Mouse (Mus musculus) right cerebral cortex, adult 2 months (tissue): Measurements from ENCODE around the gene Myl9.

Experiments
- DNase-seq, 2 experiments: peaks; one replicate each; pipeline ENCODE4 v3.0.0; 2021 to 2022; ENCODE audit warnings: low spot score in 2 of 2

Myl9 gene

GRCm38 (mm10) chr2:156764022-156764421 lies 11.2 kb upstream of the Myl9 start:
- no peak for DNase-seq

DNA sequence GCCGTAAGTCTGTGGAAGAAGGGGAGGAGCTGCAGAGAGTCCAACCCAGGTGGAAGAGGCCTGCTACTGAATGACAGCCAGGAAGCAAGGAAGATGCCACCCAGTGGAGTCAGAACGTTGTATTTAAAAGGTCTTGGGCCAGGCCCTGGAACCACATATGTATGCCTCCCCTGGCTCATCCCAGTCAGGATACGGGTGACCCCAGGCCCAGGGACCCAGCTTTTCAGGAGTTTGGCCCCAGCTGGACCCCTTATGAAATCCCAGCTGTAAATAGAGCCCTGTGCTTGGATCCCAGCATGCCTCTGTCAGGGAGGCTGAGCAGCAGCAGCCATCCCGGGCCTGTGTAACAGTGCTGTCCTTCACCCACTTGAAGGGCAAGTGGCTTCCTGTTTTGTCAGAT lies 10.5 kb upstream of the Myl9 start:
- DNase-seq = no peak

GRCm38 (mm10) chr2:156765593-156765992 lies 9.6 kb upstream of the Myl9 start:
- DNase-seq = no peak

GRCm38 (mm10) chr2:156766227-156767019 lies 8.8 kb upstream of the Myl9 start:
- no peak for DNase-seq

GRCm38 (mm10) chr2:156767108-156767507 lies 8.1 kb upstream of the Myl9 start:
- DNase-seq = no peak

- no peak for DNase-seq
These were observed 5.9 kb upstream of the Myl9 start for GRCm38 (mm10) chr2:156769274-156769673.

DNA sequence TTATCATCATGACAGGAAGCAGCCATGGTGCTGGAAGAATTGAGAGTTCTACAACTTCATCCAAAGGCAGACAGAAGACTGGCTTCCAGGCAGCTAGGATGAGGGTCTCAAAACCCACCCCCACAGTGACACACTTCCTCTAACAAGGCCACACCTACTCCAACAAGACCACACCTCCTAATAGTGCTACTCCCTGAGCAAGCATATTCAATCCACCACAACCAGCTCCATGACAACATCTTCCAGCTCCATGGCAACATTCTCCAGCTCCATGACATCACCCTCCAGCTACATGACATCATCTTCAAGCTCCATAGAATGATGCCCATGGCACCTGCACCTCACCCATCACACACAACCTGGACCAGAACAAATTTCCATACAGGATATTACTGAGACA lies 1.8 kb upstream of the Myl9 start:
- no peak for DNase-seq

- DNase-seq = no peak
These were observed 1.0 kb upstream of the Myl9 start for GRCm38 (mm10) chr2:156774035-156774737.

GRCm38 (mm10) chr2:156775455-156776435 lies 525 bp downstream of the Myl9 start:
- DNase-seq = no peak

GRCm38 (mm10) chr2:156776907-156777306 lies 1.7 kb downstream of the Myl9 start:
- no peak for DNase-seq

DNA sequence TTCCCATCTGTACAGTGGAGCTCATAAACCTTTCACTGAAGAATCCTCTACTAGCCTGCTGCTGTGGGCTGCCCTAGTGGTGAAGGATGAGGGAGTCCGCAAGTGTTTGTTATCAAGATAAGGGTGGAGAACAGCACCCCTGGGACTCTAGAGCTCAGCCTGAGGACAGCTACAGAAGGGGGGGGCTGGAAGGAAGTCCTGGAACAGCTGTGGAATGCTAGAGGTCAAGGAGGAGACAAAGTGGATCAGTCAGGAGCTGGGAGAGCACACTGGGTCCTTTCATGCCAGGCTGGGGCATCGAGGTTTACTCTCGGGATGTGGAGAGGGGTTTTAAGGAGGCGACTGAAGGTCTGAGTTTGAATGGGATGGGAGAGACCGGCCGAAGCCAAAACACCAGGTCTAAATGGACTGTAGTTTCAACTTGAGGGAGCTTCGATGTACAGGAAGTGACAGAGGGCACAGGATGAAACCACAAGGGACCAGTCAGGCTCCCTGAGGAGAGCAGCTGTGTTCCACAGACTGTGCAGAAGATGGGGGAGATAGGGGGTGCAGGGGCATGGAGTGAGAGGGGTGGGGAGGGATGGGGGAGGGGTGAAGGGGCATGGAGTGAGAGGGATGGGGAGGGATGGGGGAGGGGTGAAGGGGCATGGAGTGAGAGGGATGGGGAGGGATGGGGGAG lies 2.2 kb downstream of the Myl9 start:
- no peak for DNase-seq

DNA sequence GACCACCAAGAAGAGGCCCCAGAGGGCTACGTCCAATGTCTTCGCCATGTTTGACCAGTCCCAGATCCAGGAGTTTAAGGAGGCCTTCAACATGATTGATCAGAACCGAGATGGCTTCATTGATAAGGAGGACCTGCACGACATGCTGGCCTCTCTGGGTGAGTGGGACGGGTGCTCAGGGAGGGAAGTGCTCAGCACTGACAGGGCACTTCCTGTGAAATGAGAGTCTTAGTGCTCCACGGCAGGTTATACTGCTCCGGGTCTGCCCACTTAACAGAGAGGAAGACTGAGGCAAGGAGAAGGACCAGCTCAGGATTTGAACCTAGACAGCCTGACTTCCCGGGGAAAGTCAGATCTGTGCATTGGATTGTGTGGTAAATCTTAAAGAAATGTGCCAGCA lies 3.4 kb downstream of the Myl9 start:
- no peak for DNase-seq

- no peak for DNase-seq
These were observed 3.8 kb downstream of the Myl9 start for GRCm38 (mm10) chr2:156779036-156779435.

DNA sequence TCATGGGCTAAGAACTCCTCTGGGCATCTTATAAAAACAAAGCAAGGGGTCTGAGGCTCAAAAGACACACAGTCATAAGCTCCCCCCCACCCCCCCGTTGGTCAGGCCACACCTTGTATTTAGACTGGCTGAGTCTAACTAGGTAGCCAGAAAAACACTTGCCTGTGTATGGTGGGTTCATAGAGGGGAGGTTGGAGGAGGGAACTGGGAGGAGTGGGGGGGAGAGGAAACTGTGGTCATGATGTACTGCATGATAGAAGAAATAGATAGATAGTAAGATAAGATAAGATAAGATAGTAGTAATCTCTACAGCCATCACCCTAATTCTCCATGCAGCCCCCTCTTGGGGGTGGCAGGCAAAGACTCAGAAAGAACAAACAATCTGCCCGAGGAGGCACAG lies 4.3 kb downstream of the Myl9 start:
- no peak for DNase-seq

- no peak for DNase-seq
These were observed 4.9 kb downstream of the Myl9 start for GRCm38 (mm10) chr2:156780129-156780528.

DNA sequence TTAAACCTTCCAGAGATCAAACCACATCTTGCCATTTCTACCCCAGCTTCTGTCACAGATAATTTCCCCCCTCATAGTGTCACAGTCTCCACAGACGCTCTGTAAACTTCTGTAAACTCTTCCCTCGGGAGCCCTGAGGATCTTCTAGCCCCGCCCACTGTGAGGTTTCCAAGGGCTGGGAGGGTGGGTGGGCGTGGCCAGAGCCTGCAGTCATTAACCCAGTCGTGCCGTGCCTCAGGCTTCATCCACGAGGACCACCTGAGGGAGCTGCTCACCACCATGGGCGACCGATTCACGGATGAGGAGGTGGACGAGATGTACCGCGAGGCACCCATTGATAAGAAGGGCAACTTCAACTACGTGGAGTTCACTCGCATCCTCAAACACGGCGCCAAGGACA lies 5.5 kb downstream of the Myl9 start:
- DNase-seq = no peak

- no peak for DNase-seq
These were observed 6.1 kb downstream of the Myl9 start for GRCm38 (mm10) chr2:156781281-156781680.

DNA sequence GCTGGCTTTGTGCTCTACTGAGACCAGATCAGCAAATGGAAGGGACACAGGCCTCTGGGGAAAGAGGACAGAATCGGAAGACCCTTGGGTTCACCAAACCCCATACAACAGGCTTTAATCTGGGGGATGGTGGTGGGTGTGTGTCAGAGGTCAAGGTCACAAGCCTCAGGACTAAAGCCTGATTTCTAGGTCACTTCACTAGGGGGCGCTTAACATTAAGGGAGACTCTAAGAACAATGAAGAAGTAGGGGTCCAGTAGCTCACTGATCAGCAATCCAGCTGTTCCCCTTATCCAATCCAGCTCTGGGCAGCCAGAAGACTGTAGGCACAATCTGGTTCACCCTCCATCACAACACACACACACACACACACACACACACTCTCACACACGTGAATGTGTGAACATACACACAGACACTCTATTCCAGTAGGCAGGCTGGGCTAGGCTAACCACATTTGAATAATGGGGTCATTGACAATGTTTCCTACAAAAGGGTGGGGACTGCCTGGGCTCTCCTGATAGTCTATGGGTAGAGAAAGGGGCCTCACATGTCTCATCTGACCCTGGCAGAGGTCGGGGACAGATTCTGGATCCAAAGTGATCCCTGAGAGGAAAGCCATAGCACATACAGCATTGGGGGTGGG lies 6.7 kb downstream of the Myl9 start:
- DNase-seq = no peak

GRCm38 (mm10) chr2:156782481-156783348 lies 7.5 kb downstream of the Myl9 start:
- DNase-seq = no peak

GRCm38 (mm10) chr2:156783349-156783728 lies 8.1 kb downstream of the Myl9 start:
- no peak for DNase-seq
